Mouse (Mus musculus) liver, embryonic 13.5 days (tissue): ENCODE results near the gene Tssk2. TPM values are rescaled to one million over a fixed set of nuclear protein-coding genes. Genes with fewer than 3 reads are reported as not detected.

Source experiments
- polyA plus RNA-seq: library from polyadenylated mRNA; unstranded; fragments of >200 nt; fragmentation: Nextera tagmentation; extraction: Ambion mirVana; gene quantifications from 2 replicates; pipeline ENCODE4 v1.2.1, GENCODE M21; 2015

Gene Tssk2
- polyA plus RNA-seq, 1 experiment from 2014 or later: not detected

Other genes with a start within 250 kb of the Tssk2 start
- gene Med15, start 165.7 kb upstream of the Tssk2 start, polyA plus RNA-seq: 15.8 and 20.2 TPM in 2 replicates
- gene Klhl22, start 139.0 kb upstream of the Tssk2 start, polyA plus RNA-seq: 14.3 TPM in 2 replicates
- 1.0 TPM in 2 replicates for gene Scarf2, start 101.4 kb upstream of the Tssk2 start, polyA plus RNA-seq
- gene B830017H08Rik, start 65.5 kb upstream of the Tssk2 start, polyA plus RNA-seq: not detected in 2 replicates
- gene Car15, start 60.3 kb upstream of the Tssk2 start, polyA plus RNA-seq: 0.54 and 0.59 TPM in 2 replicates
- 0.05 and 0.08 TPM in 2 replicates for gene Gm20518, start 7.0 kb upstream of the Tssk2 start, polyA plus RNA-seq
- not detected in 2 replicates for gene Tssk1, start 4.4 kb upstream of the Tssk2 start, polyA plus RNA-seq
- gene Dgcr2, start 75 bp upstream of the Tssk2 start, polyA plus RNA-seq: 18.6 and 20.7 TPM in 2 replicates
- 11.7 and 11.8 TPM in 2 replicates for gene Ess2, start 12.7 kb downstream of the Tssk2 start, polyA plus RNA-seq
- not detected in 2 replicates for gene Gsc2, start 16.4 kb downstream of the Tssk2 start, polyA plus RNA-seq
- 78.6 and 83.0 TPM in 2 replicates for gene Slc25a1, start 29.6 kb downstream of the Tssk2 start, polyA plus RNA-seq
- 0.30 TPM in 1 of 2 replicates, not detected in the other for gene Vpreb2, start 81.8 kb downstream of the Tssk2 start, polyA plus RNA-seq
- gene Dgcr6, start 154.2 kb downstream of the Tssk2 start, polyA plus RNA-seq: 29.0 and 29.1 TPM in 2 replicates
- 5.2 and 5.9 TPM in 2 replicates for gene Prodh, start 191.6 kb downstream of the Tssk2 start, polyA plus RNA-seq
- gene Rtn4r, start 229.0 kb downstream of the Tssk2 start, polyA plus RNA-seq: 0.33 and 0.56 TPM in 2 replicates